Mouse (Mus musculus) adrenal gland, adult (tissue): ENCODE measurements at regions not wholly inside any gene's neighbourhood (a gene's known extent, or its start where the extent isn't known, plus 50 kb on each side); places are given as distances from the start of the nearest gene placed in this dataset.

Experiments
- DNase-seq, 2 experiments: peaks; one replicate each; pipeline ENCODE4 v3.0.0; 2022 to 2023; ENCODE audit warnings: low spot score in 1 of 2; ENCODE audit not compliant: inconsistent age in 2 of 2

- peak; percentile 73 to 82 for DNase-seq
Observed at GRCm38 (mm10) chr10:95622879-95623517, 50.3 kb downstream of the Anapc15-ps start.

- DNase-seq, result no peak
Observed at GRCm38 (mm10) chr10:95620796-95621195, 52.5 kb downstream of the Anapc15-ps start.

- no peak for DNase-seq
Observed at GRCm38 (mm10) chr10:95619601-95620000, 53.6 kb downstream of the Anapc15-ps start.

- DNase-seq, result no peak
Observed at GRCm38 (mm10) chr10:95618451-95619079, 54.6 kb upstream of the Nudt4 start.

- peak in 1 of 2 experiments; percentile 68 for DNase-seq
Observed at GRCm38 (mm10) chr10:95616821-95617220, 52.9 kb upstream of the Nudt4 start.

- no peak for DNase-seq
Observed at GRCm38 (mm10) chr10:95615849-95616650, 52.1 kb upstream of the Nudt4 start.
